Mouse (Mus musculus): ENCODE measurements around the gene Crct1. TPM values are rescaled to one million over a fixed set of nuclear protein-coding genes. Genes with fewer than 3 reads are reported as not detected.

The Crct1 gene
- total and polyA plus RNA-seq, 3 experiments, result not detected

GRCm38 (mm10) chr3:93031450-93031849 lies 16.0 kb upstream of the Crct1 start:
- no peak overlapping the region for H3K27ac ChIP-seq (ENCODE audit: control insufficient read depth, low read depth, low read length)
- H3K4me3 ChIP-seq (ENCODE audit: control insufficient read depth in 1 of 2, insufficient read depth in 1 of 2, low read depth in 2 of 2, low read length in 2 of 2), result no peak overlapping the region
- no peaks in the 10 kb centered on the region for H3K27me3 ChIP-seq (ENCODE audit: control insufficient read depth in 1 of 2, insufficient read depth in 2 of 2, low read length in 2 of 2)
- no peaks in the 10 kb centered on the region for H3K4me1 ChIP-seq (ENCODE audit: control insufficient read depth in 1 of 2, insufficient read depth in 2 of 2, low read length in 2 of 2)
- H3K79me2 ChIP-seq (ENCODE audit: control insufficient read depth, insufficient read depth, low read length, poor library complexity), result no peaks in the 10 kb centered on the region
- TF ChIP-seq CTCF (IDR thresholded peaks at IDR 0.05 in 2 of 3, conservative IDR thresholded peaks at IDR 0.05 in 1 of 3; ENCODE audit: control insufficient read depth in 1 of 3, insufficient read depth in 1 of 3, low read depth in 2 of 3, low read length in 3 of 3, poor library complexity in 1 of 3, severe bottlenecking in 1 of 3) (peak; percentile 30 to 63 (median 62); a peak in 5 of 6 replicates), USF1 (IDR thresholded peaks at IDR 0.05; ENCODE audit: low read depth, low read length) (no peak), RAD21 (IDR thresholded peaks at IDR 0.05; ENCODE audit: low read depth, low read length) (peak; percentile 66), SMC3 (IDR thresholded peaks at IDR 0.05; ENCODE audit: low read depth, low read length) (peak; percentile 54), ZC3H11A (IDR thresholded peaks at IDR 0.05; ENCODE audit: low read depth, low read length) (peak; percentile 19; the same call in 1 of the 2 replicates)
- H3K9ac ChIP-seq (ENCODE audit: control insufficient read depth, low read depth, low read length, poor library complexity, severe bottlenecking), result no peak overlapping the region
- peak; percentile 44 for DNase-seq (ENCODE audit: low read depth, low spot score)
- H3K9me3 ChIP-seq (replicated peaks; ENCODE audit: insufficient read depth, low read length), result no peaks in the 10 kb centered on the region
- H3K36me3 ChIP-seq (ENCODE audit: control insufficient read depth in 1 of 2, insufficient read depth in 2 of 2, low read length in 2 of 2), result no peaks in the 10 kb centered on the region

- Histone ChIP-seq H3K27ac (ENCODE audit: control insufficient read depth, low read depth, low read length) (no peak overlapping the region), H3K36me3 (ENCODE audit: control insufficient read depth in 1 of 2, insufficient read depth in 2 of 2, low read length in 2 of 2) (no peaks in the 10 kb centered on the region), H3K4me3 (ENCODE audit: control insufficient read depth in 1 of 2, insufficient read depth in 1 of 2, low read depth in 2 of 2, low read length in 2 of 2) (no peak overlapping the region), H3K4me1 (ENCODE audit: control insufficient read depth in 1 of 2, insufficient read depth in 2 of 2, low read length in 2 of 2) (no peaks in the 10 kb centered on the region), H3K27me3 (ENCODE audit: control insufficient read depth in 1 of 2, insufficient read depth in 2 of 2, low read length in 2 of 2) (no peaks in the 10 kb centered on the region), H3K9me3 (replicated peaks; ENCODE audit: insufficient read depth, low read length) (no peaks in the 10 kb centered on the region), H3K79me2 (ENCODE audit: control insufficient read depth, insufficient read depth, low read length, poor library complexity) (no peaks in the 10 kb centered on the region), H3K9ac (ENCODE audit: control insufficient read depth, low read depth, low read length, poor library complexity, severe bottlenecking) (no peak overlapping the region)
- no peak for DNase-seq (ENCODE audit: low read depth, low spot score)
- no peak for TF ChIP-seq ETS1 (IDR thresholded peaks at IDR 0.05; ENCODE audit: low read depth, low read length)
- TF ChIP-seq TCF12 (IDR thresholded peaks at IDR 0.05; ENCODE audit: low read depth, low read length), result no peak
- no peak for TF ChIP-seq MAX (IDR thresholded peaks at IDR 0.05; ENCODE audit: low read length)
- no peak for TF ChIP-seq BHLHE40 (IDR thresholded peaks at IDR 0.05; ENCODE audit: borderline replicate concordance, low read depth, low read length)
- no peak for TF ChIP-seq MAFK (IDR thresholded peaks at IDR 0.05; ENCODE audit: borderline replicate concordance, low read depth, low read length)
- TF ChIP-seq RCOR1 (IDR thresholded peaks at IDR 0.05; ENCODE audit: low read depth, low read length), result no peak
- no peak for TF ChIP-seq ZC3H11A (IDR thresholded peaks at IDR 0.05; ENCODE audit: low read depth, low read length)
- no peak for TF ChIP-seq MXI1 (IDR thresholded peaks at IDR 0.05; ENCODE audit: low read depth, low read length)
- no peak for TF ChIP-seq MAZ (IDR thresholded peaks at IDR 0.05; ENCODE audit: low read depth, low read length)
- TF ChIP-seq KAT2A (conservative IDR thresholded peaks at IDR 0.05; ENCODE audit: low read depth, low read length), result no peak
- TF ChIP-seq MEF2A (IDR thresholded peaks at IDR 0.05; ENCODE audit: extremely low read depth, insufficient replicate concordance, low read depth, low read length, poor library complexity, severe bottlenecking), result no peak
- TF ChIP-seq HCFC1 (IDR thresholded peaks at IDR 0.05; ENCODE audit: low read depth, low read length), result no peak
These were observed 10.0 kb upstream of the Crct1 start for GRCm38 (mm10) chr3:93025486-93025885.
